Mouse (Mus musculus): ENCODE data around the gene Rps6ka2. TPM values are rescaled to one million over a fixed set of nuclear protein-coding genes. Genes with fewer than 3 reads are reported as not detected.

Gene Rps6ka2
- polyA plus RNA-seq, 1 experiment from 2014 or later, result 2.0 TPM

GRCm38 (mm10) chr17:7138186-7138925 lies 31.6 kb upstream of the Rps6ka2 start:
- no peak for TF ChIP-seq CTCF (IDR thresholded peaks at IDR 0.05; ENCODE audit: low read depth)
- TF ChIP-seq EP300 (optimal IDR thresholded peaks at IDR 0.05), result no peak
- Histone ChIP-seq H3K4me2 (replicated peaks; ENCODE audit: low read depth) (no peak overlapping the region), H3K4me1 (replicated peaks; ENCODE audit: control insufficient read depth, insufficient read depth) (no peaks in the 10 kb centered on the region), H3K4me3 (ENCODE audit: low read depth, low read length) (no peak overlapping the region), H3K9me3 (ENCODE audit: control insufficient read depth, low read length) (no peaks in the 10 kb centered on the region), H3K9ac (ENCODE audit: low read length) (no peak overlapping the region), H3K36me3 (ENCODE audit: control insufficient read depth, insufficient read depth, low read length) (no peaks in the 10 kb centered on the region), H3K27ac (replicated peaks) (no peak overlapping the region), H3K27me3 (ENCODE audit: control insufficient read depth, insufficient read depth, low read length) (no peaks in the 10 kb centered on the region)
- DNase-seq (ENCODE audit: low spot score) (no peak), ATAC-seq (ENCODE audit: low FRiP score, low TSS enrichment) (no peak)
- 78% methylated on average over 21 of the region's 21 CpGs for WGBS

GRCm38 (mm10) chr17:7140399-7141174 lies 29.3 kb upstream of the Rps6ka2 start:
- TF ChIP-seq EP300 (optimal IDR thresholded peaks at IDR 0.05), result no peak
- no peak for TF ChIP-seq CTCF (IDR thresholded peaks at IDR 0.05; ENCODE audit: low read depth)
- no peak overlapping the region for H3K4me2 ChIP-seq (replicated peaks; ENCODE audit: low read depth)
- H3K27ac ChIP-seq (replicated peaks), result no peak overlapping the region
- WGBS, result 83% methylated on average over 10 of the region's 10 CpGs
- no peak overlapping the region for H3K9ac ChIP-seq (ENCODE audit: low read length)
- ATAC-seq (ENCODE audit: low FRiP score, low TSS enrichment), result no peak
- H3K4me1 ChIP-seq (replicated peaks; ENCODE audit: control insufficient read depth, insufficient read depth), result no peaks in the 10 kb centered on the region
- no peak for DNase-seq (ENCODE audit: low spot score)
- no peaks in the 10 kb centered on the region for H3K9me3 ChIP-seq (ENCODE audit: control insufficient read depth, low read length)
- H3K36me3 ChIP-seq (ENCODE audit: control insufficient read depth, insufficient read depth, low read length), result no peaks in the 10 kb centered on the region
- H3K27me3 ChIP-seq (ENCODE audit: control insufficient read depth, insufficient read depth, low read length), result no peaks in the 10 kb centered on the region
- H3K4me3 ChIP-seq (ENCODE audit: low read depth, low read length), result no peak overlapping the region

- Histone ChIP-seq H3K4me3 (ENCODE audit: low read depth, low read length) (no peak overlapping the region), H3K27me3 (ENCODE audit: control insufficient read depth, insufficient read depth, low read length) (no peaks in the 10 kb centered on the region), H3K9me3 (ENCODE audit: control insufficient read depth, low read length) (no peaks in the 10 kb centered on the region), H3K9ac (ENCODE audit: low read length) (no peak overlapping the region), H3K4me1 (replicated peaks; ENCODE audit: control insufficient read depth, insufficient read depth) (no peaks in the 10 kb centered on the region), H3K36me3 (ENCODE audit: control insufficient read depth, insufficient read depth, low read length) (no peaks in the 10 kb centered on the region), H3K27ac (replicated peaks) (no peak overlapping the region), H3K4me2 (replicated peaks; ENCODE audit: low read depth) (no peak overlapping the region)
- DNase-seq (ENCODE audit: low spot score) (no peak), ATAC-seq (ENCODE audit: low FRiP score, low TSS enrichment) (no peak)
- 54% methylated on average over 4 of the region's 4 CpGs for WGBS
- TF ChIP-seq CTCF (IDR thresholded peaks at IDR 0.05; ENCODE audit: low read depth) (peak; percentile 30; the same call in 1 of the 2 replicates), EP300 (optimal IDR thresholded peaks at IDR 0.05) (no peak)
These were observed 27.5 kb upstream of the Rps6ka2 start for GRCm38 (mm10) chr17:7142367-7142766.

GRCm38 (mm10) chr17:7143885-7144518 lies 25.9 kb upstream of the Rps6ka2 start:
- Histone ChIP-seq H3K9me3 (ENCODE audit: control insufficient read depth, low read length) (no peaks in the 10 kb centered on the region), H3K4me1 (replicated peaks; ENCODE audit: control insufficient read depth, insufficient read depth) (no peaks in the 10 kb centered on the region), H3K4me3 (ENCODE audit: low read depth, low read length) (no peak overlapping the region), H3K36me3 (ENCODE audit: control insufficient read depth, insufficient read depth, low read length) (no peaks in the 10 kb centered on the region), H3K4me2 (replicated peaks; ENCODE audit: low read depth) (no peak overlapping the region), H3K27ac (replicated peaks) (no peak overlapping the region), H3K9ac (ENCODE audit: low read length) (no peak overlapping the region), H3K27me3 (ENCODE audit: control insufficient read depth, insufficient read depth, low read length) (no peaks in the 10 kb centered on the region)
- ATAC-seq (ENCODE audit: low FRiP score, low TSS enrichment) (no peak), DNase-seq (ENCODE audit: low spot score) (no peak)
- no peak for TF ChIP-seq CTCF (IDR thresholded peaks at IDR 0.05; ENCODE audit: low read depth)
- TF ChIP-seq EP300 (optimal IDR thresholded peaks at IDR 0.05), result no peak
- WGBS, result 65% methylated on average over 7 of the region's 7 CpGs

GRCm38 (mm10) chr17:7145373-7146058 lies 24.4 kb upstream of the Rps6ka2 start:
- DNase-seq (ENCODE audit: low spot score) (no peak), ATAC-seq (ENCODE audit: low FRiP score, low TSS enrichment) (no peak)
- Histone ChIP-seq H3K9ac (ENCODE audit: low read length) (no peak overlapping the region), H3K27me3 (ENCODE audit: control insufficient read depth, insufficient read depth, low read length) (no peaks in the 10 kb centered on the region), H3K9me3 (ENCODE audit: control insufficient read depth, low read length) (no peaks in the 10 kb centered on the region), H3K4me3 (ENCODE audit: low read depth, low read length) (no peak overlapping the region), H3K4me1 (replicated peaks; ENCODE audit: control insufficient read depth, insufficient read depth) (no peaks in the 10 kb centered on the region), H3K36me3 (ENCODE audit: control insufficient read depth, insufficient read depth, low read length) (no peaks in the 10 kb centered on the region), H3K4me2 (replicated peaks; ENCODE audit: low read depth) (no peak overlapping the region), H3K27ac (replicated peaks) (no peak overlapping the region)
- TF ChIP-seq CTCF (IDR thresholded peaks at IDR 0.05; ENCODE audit: low read depth) (no peak), EP300 (optimal IDR thresholded peaks at IDR 0.05) (no peak)
- 55% methylated on average over 9 of the region's 9 CpGs for WGBS
